Mouse (Mus musculus) intestine, embryonic 15.5 days (tissue): Measurements from ENCODE around the gene Gm49450. TPM values are rescaled to one million over a fixed set of nuclear protein-coding genes. Genes with fewer than 3 reads are reported as not detected.

Source experiments
- ATAC-seq: fragments of 200-750 bp; cut with Nextera tagmentation; 2 replicates; pipeline ENCODE4 v1.8.0; 2017; ENCODE audit warnings: moderate TSS enrichment, moderate library complexity
- H3K27ac ChIP-seq: fragments of 300-500 bp; sonication (generic); 2 replicates; pipeline ENCODE4 v1.5.1; 2015; ENCODE audit warnings: mild to moderate bottlenecking, inconsistent platforms
- H3K27me3 ChIP-seq: fragments of 300-500 bp; sonication (generic); replicated peaks from 2 replicates; pipeline ENCODE4 v1.6.1; 2015; ENCODE audit warnings: inconsistent platforms
- H3K36me3 ChIP-seq: fragments of 300-500 bp; sonication (generic); 2 replicates; pipeline ENCODE4 v1.6.1; 2015; ENCODE audit warnings: inconsistent platforms
- H3K4me1 ChIP-seq: fragments of 300-500 bp; sonication (generic); replicated peaks from 2 replicates; pipeline ENCODE4 v1.6.1; 2015; ENCODE audit warnings: inconsistent platforms
- H3K4me2 ChIP-seq: fragments of 300-500 bp; sonication (generic); replicated peaks from 2 replicates; pipeline ENCODE4 v1.6.1; 2015; ENCODE audit warnings: mild to moderate bottlenecking, inconsistent platforms
- H3K4me3 ChIP-seq: fragments of 300-500 bp; sonication (generic); replicated peaks from 2 replicates; pipeline ENCODE4 v1.5.1; 2015; ENCODE audit warnings: inconsistent platforms
- H3K9ac ChIP-seq: fragments of 300-500 bp; sonication (generic); 2 replicates; pipeline ENCODE4 v1.6.1; 2015; ENCODE audit warnings: inconsistent platforms
- H3K9me3 ChIP-seq: fragments of 300-500 bp; sonication (generic); 2 replicates; pipeline ENCODE4 v1.6.1; 2016; ENCODE audit warnings: inconsistent platforms
- WGBS: fragments of 180-500 bp; shearing (Covaris S2); methylation state at CpG from one replicate; pipeline ENCODE4 v1.1.7; 2015; 5-methylcytosine and 5-hydroxymethylcytosine counted together
- polyA plus RNA-seq: library from polyadenylated mRNA; unstranded; fragments of >200 nt; fragmentation: Nextera tagmentation; extraction: Ambion mirVana; gene quantifications from 2 replicates; pipeline ENCODE4 v1.2.1, GENCODE M21; 2015

The Gm49450 gene
- polyA plus RNA-seq, 1 experiment from 2014 or later = not detected

DNA sequence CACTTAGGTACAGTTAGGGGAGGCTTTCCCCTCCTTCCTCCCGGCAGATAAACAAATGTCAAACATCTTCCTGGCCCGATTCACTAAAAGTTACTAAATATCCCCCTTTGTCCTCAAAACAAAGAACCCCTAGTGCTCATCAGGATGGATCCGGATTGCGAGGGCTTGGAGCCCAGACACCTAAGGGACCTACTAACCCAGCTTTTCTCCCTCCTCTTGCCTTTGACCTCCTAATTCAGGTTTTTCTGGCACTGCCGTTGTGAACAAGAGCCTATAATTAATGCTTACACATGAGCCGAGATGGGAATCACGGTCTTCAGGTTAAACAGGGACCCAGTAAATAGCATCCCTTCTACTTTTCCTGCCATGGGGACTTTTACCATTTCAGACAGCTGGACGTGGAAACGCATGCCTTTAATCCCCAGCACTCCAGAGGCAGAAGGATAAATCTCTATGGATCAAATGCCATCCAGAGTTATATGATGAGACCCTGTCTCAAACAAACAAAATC lies 38.2 kb upstream of the Gm49450 start:
- Histone ChIP-seq H3K4me3 (no peak overlapping the region), H3K4me2 (peak overlapping the region; percentile 20; the same call in 1 of the 2 replicates)

DNA sequence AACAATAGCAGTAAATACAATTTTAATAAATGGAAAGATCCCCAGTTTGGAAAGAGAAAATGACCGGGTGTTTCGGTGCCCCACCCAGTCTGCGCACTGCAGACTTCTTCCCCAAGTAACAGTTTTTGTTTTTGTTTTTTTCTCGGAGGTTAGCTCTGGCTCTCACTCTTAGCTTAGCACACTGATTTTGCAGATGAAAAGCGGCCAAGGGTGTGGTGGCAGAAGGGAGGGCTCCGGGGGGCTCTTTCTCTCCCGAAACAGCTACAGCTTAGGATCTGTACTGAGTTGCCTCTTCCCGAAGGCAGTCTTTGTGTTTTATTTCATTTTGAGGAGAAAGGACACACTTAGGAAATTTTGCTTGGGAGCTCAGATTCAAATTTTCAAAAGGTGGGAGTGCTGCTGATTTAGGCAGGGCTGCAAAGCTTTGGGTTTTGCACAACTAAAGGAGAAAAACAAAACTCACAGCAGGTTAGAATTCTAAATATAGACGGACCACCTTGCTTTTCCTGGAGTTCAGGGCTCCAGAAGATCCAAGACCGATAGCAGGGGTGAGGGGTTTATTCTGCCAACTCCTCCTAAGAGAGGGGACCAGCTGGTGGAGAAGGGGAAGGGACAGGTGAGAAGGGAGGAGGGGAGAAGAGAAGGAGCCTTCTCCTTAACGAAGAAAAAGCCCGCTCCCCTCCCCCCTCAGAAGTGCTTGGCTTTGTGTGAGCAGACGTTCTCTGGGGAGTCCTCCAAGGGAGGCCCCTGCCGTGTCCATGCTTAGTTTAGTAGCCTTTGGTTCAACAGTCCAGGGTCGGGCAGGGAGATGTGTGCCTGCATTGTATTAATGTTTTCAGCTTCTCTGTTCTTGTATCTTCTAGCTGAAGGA lies 37.6 kb upstream of the Gm49450 start:
- H3K27ac ChIP-seq = peak overlapping the region; percentile 27
- no peaks in the 10 kb centered on the region for H3K27me3 ChIP-seq
- H3K9ac ChIP-seq = peak overlapping the region; percentile 31
- WGBS = 46% methylated on average over 15 of the region's 15 CpGs
- H3K4me2 ChIP-seq = peak overlapping the region; percentile 20
- peaks cover 16% of the 10 kb centered on the region for H3K4me1 ChIP-seq
- H3K4me3 ChIP-seq = no peak overlapping the region
- no peak for ATAC-seq
- no peaks in the 10 kb centered on the region for H3K9me3 ChIP-seq
- H3K36me3 ChIP-seq = no peaks in the 10 kb centered on the region

More for the DNA sequence above, 38.2 kb upstream of the Gm49450 start:
- ATAC-seq = no peak
- peaks cover 16% of the 10 kb centered on the region for H3K4me1 ChIP-seq
- H3K27me3 ChIP-seq = no peaks in the 10 kb centered on the region
- peak overlapping the region; percentile 31 for H3K9ac ChIP-seq
- no peak overlapping the region for H3K27ac ChIP-seq
- WGBS = 43% methylated on average over 9 of the region's 9 CpGs
- no peaks in the 10 kb centered on the region for H3K36me3 ChIP-seq
- H3K9me3 ChIP-seq = no peaks in the 10 kb centered on the region

DNA sequence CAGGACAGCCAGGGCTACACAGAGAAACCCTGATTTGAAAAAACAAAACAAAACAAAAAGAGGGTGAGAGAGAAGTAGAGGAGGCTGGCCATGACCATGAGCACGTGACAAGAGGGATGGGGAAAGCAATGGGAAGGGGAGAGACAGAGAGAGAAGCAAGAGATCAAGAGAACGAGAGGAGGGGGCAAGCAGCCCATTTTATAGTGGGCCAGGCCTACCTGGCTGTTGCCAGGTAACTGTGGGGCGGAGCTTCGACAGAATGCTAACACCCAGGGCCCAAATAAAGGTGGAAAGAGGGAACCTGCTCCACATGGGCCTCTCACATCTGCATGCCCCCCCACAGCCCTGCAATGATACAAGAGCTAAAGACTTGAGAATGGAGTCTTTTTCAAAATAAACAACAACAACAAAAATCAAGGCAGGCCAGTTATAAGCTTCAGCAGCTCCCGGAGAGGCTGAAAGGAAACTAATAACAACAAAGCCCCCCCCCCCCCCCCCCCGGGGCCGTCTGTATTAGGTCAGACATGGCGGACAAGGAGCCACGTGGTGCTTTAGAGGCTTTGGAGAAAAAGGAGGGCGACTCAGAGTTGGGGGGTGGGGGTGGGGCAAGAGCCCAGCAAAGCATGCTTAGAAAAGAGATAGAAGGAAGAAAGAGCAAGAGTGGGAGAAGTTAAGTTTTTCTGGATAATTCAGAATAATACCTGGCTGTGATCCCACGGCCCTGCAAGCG lies 36.5 kb upstream of the Gm49450 start:
- no peak overlapping the region for H3K9ac ChIP-seq
- H3K4me2 ChIP-seq = no peak overlapping the region
- WGBS = 40% methylated on average over 12 of the region's 12 CpGs
- no peaks in the 10 kb centered on the region for H3K27me3 ChIP-seq
- H3K27ac ChIP-seq = no peak overlapping the region
- H3K4me3 ChIP-seq = no peak overlapping the region
- peaks cover 16% of the 10 kb centered on the region for H3K4me1 ChIP-seq
- ATAC-seq = no peak
- no peaks in the 10 kb centered on the region for H3K36me3 ChIP-seq
- H3K9me3 ChIP-seq = no peaks in the 10 kb centered on the region

DNA sequence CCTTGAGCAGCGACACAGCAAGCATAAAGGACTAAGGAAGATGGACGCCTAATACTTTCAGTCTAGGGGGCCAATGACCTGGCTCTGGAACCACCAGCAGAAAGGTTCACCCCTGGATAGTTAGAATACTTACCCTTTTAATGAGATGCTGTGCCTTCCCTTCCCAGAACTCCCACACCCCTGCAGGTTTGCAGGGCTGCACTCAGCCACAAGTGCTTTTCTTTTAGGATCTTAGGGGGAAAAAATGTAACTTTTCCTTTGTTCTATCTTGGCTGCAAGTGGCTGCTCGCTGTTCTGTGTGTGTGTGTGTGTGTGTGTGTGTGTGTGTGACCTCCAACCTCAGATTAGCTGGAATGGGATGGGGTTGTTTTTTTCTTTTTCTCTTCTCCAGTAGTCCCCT lies 35.4 kb upstream of the Gm49450 start:
- Histone ChIP-seq H3K36me3 (no peaks in the 10 kb centered on the region), H3K4me3 (no peak overlapping the region), H3K4me1 (peaks cover 16% of the 10 kb centered on the region), H3K27me3 (no peaks in the 10 kb centered on the region), H3K27ac (no peak overlapping the region), H3K9me3 (no peaks in the 10 kb centered on the region), H3K9ac (no peak overlapping the region), H3K4me2 (no peak overlapping the region)
- WGBS = 78% methylated on average over 3 of the region's 3 CpGs
- no peak for ATAC-seq

DNA sequence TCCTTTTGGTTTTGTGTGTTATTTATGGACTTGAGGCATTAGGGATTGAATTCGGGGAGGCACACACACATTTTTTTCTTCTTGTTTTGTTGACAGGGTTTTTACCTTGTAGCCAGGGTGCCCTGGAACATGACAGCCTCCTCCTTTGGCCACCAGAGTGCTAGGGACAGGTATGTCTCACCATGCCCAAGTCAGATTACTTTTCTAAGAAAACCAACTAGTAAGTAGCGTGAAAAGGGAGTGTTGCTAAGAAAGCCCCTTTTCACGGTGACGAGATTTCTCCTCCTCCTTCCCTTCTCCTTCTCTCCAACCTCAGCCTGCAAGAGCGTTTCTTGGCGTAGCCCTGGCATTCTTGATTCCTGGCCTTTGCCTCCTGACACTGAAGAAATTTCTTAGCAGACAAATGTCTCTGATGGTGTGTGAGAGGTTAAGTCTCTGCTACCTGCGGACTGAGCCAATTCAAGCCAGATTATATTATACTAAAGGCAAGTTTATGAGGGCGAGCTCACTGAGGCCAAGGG lies 34.4 kb upstream of the Gm49450 start:
- no peak for ATAC-seq
- WGBS = 56% methylated on average over 8 of the region's 8 CpGs
- no peak overlapping the region for H3K4me3 ChIP-seq
- no peaks in the 10 kb centered on the region for H3K9me3 ChIP-seq
- H3K4me2 ChIP-seq = no peak overlapping the region
- H3K9ac ChIP-seq = no peak overlapping the region
- H3K27me3 ChIP-seq = no peaks in the 10 kb centered on the region
- no peaks in the 10 kb centered on the region for H3K36me3 ChIP-seq
- H3K27ac ChIP-seq = peak overlapping the region; percentile 66
- peaks cover 16% of the 10 kb centered on the region for H3K4me1 ChIP-seq

DNA sequence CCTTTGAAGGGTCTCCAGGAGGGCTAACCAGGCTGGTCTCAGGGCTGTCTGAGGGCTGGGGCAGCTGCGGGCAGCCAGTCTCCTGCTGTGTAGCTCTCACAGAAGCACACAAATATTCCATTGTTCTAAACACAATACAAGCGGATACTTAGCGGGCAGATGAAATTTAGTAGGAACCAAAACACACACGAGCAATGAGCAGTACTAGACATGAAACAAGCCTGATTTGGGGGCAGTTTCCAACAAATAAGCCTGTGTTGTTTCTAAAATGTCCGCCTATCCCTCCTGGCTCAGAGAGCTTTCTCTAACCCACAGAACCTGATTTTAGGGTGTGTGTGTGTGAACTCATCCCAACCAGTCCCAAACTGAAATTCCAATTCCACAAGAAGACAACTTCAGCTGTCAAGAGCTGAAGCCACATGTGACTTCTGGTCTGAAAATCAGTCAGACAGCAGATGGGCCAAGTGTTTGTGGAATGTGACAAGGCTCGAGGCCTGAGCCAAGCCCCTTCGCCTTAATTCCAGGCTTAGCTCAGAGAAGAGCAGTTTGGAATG lies 33.8 kb upstream of the Gm49450 start:
- no peak overlapping the region for H3K9ac ChIP-seq
- no peak for ATAC-seq
- H3K4me3 ChIP-seq = no peak overlapping the region
- WGBS = 50% methylated on average over 7 of the region's 7 CpGs
- H3K27me3 ChIP-seq = no peaks in the 10 kb centered on the region
- no peaks in the 10 kb centered on the region for H3K9me3 ChIP-seq
- no peaks in the 10 kb centered on the region for H3K36me3 ChIP-seq
- peaks cover 14% of the 10 kb centered on the region for H3K4me1 ChIP-seq
- peak overlapping the region; percentile 66 for H3K27ac ChIP-seq
- no peak overlapping the region for H3K4me2 ChIP-seq

DNA sequence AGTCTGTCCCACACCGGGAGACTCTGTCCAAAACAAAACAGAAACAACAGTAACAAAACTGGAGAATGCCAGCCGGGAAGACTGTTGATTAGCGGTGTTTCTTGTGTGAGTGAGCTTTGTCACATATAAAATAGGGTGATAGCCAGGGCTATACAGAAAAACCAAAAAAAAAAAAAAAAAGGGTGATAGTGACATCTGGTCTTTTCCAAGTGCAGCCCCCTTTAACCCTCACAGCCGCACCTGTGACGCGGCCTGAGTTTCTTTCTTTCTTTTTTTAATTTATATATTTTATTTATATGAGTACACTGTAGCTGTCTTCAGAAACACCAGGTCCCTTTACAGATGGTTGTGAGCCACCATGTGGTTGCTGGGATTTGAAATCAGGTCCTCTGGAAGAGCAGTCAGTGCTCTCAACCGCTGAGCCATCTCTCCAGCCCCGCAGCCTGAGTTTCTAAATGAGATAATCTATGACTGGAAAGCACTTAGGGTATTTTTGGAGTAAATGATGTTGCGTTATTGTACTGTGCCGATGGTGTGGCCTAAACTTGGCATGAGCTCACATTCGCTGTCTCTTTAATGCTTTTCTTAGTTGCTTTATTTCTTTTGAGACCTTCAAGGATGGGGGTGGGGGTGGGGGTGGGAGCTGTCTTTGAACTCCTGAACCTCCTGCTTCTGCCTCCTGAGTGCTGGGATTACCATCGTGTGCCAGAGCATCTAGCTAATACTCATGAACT lies 32.8 kb upstream of the Gm49450 start:
- H3K4me3 ChIP-seq = peak overlapping the region; percentile 47
- WGBS = 44% methylated on average over 12 of the region's 12 CpGs
- peak overlapping the region; percentile 51 for H3K9ac ChIP-seq
- H3K27ac ChIP-seq = peak overlapping the region; percentile 87
- H3K4me2 ChIP-seq = peak overlapping the region; percentile 67
- H3K4me1 ChIP-seq = peaks cover 8% of the 10 kb centered on the region; the same call in 1 of the 2 replicates
- no peaks in the 10 kb centered on the region for H3K36me3 ChIP-seq
- no peak for ATAC-seq
- no peaks in the 10 kb centered on the region for H3K9me3 ChIP-seq
- H3K27me3 ChIP-seq = no peaks in the 10 kb centered on the region

DNA sequence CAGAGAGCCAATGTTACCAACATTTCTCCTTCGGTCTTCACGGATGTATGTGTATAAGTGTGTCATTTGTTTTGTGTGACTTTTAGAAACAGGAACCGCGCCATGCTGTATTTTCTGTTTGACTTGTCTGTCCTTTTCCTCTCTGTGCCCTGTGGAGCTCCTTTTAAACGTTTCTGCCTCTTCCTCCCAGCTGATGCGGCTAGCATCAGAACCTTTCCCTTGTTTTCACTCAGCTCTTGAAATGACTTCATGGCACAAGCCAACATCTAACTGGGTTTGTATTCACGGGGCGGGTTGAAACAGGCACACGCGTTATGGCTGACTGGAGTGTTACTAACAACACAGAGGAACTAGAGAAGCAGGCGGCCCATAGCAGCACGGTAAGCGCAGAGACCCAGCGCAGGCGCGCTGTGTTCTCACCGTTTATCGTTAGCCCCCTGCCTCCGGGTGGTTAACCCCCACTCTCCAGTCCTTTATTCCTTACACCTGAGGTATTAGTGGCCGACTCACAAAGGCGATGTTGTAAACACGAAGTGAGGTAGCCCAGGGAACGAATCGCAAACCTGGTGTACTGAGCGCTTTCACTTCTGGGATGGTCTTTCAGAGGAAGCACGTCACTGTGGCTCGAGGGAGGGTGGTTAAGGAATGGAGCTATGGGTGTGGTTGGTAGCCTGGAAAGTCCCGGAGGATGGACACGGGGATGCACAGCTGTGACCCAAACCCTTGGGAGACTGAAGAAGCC lies 32.1 kb upstream of the Gm49450 start:
- peak; percentile 88 for ATAC-seq
- WGBS = 2% methylated on average over 29 of the region's 29 CpGs
- H3K9me3 ChIP-seq = no peaks in the 10 kb centered on the region

DNA sequence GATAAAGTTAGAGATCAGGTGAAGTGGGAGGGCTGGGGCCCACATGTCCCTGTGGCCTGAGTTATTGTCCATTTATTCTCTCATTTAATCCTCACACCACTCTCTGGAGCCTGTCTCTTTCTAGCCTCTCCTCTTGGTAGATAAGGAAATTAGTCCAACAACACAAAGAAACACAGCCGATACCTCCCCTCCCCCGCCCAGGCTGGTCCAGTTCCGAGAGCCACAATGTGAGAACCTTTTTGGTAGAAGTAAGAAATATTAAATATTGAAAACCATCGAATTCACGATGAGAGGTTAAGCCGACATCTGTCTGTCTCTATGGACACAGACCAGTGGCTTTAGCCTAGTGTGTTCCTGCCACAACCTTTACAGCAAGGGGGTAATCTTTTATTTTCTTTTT lies 31.3 kb upstream of the Gm49450 start:
- no peak for ATAC-seq
- Histone ChIP-seq H3K27ac (peak overlapping the region; percentile 87; the same call in 1 of the 2 replicates), H3K36me3 (no peaks in the 10 kb centered on the region), H3K4me1 (peaks cover 2% of the 10 kb centered on the region; the same call in 1 of the 2 replicates), H3K27me3 (no peaks in the 10 kb centered on the region), H3K4me3 (no peak overlapping the region), H3K9me3 (no peaks in the 10 kb centered on the region), H3K4me2 (peak overlapping the region; percentile 67; the same call in 1 of the 2 replicates), H3K9ac (no peak overlapping the region)
- WGBS = 58% methylated on average over 6 of the region's 6 CpGs

More for the DNA sequence above, 32.1 kb upstream of the Gm49450 start:
- peak overlapping the region; percentile 87 for H3K27ac ChIP-seq
- H3K4me3 ChIP-seq = peak overlapping the region; percentile 47
- peak overlapping the region; percentile 51 for H3K9ac ChIP-seq
- peaks cover 2% of the 10 kb centered on the region; the same call in 1 of the 2 replicates for H3K4me1 ChIP-seq
- H3K27me3 ChIP-seq = no peaks in the 10 kb centered on the region
- H3K36me3 ChIP-seq = no peaks in the 10 kb centered on the region
- peak overlapping the region; percentile 67 for H3K4me2 ChIP-seq

DNA sequence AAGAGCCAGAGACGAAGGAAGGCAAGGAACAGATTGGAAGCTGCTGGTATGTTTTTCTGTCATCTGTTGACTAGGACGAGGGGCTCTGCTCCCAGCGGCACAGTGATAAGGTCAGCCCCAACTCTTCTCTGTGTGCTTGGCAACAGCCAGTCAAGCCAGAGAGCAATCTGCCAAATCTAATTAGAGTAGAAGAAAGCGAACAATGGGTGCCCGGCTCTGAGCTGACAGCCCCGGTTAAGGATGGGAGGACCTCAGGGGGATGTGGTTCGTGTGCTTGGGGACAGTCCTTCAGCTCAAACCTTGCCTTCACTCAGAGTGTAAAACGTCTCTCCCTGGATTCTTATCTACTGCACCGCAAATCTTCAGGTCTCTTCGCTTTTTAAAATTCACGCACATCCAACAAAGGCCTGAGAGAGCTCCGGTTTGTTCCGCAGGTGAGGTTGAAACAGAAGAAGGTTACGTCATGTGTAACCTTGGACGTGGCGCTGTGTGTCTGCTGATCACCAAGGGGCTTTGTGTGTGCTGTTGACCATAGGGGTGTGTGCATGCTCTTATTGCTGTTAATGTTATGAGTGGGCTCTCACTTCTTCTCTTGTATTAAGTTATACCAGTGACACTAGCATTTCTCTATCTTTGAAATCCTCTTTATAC lies 30.2 kb upstream of the Gm49450 start:
- no peaks in the 10 kb centered on the region for H3K36me3 ChIP-seq
- peak; percentile 30; the same call in 1 of the 2 replicates for ATAC-seq
- H3K9ac ChIP-seq = no peak overlapping the region
- H3K27ac ChIP-seq = no peak overlapping the region
- no peak overlapping the region for H3K4me2 ChIP-seq
- H3K4me1 ChIP-seq = peaks cover 2% of the 10 kb centered on the region; the same call in 1 of the 2 replicates
- no peaks in the 10 kb centered on the region for H3K9me3 ChIP-seq
- WGBS = 44% methylated on average over 16 of the region's 16 CpGs
- H3K4me3 ChIP-seq = no peak overlapping the region
- no peaks in the 10 kb centered on the region for H3K27me3 ChIP-seq
